Mouse (Mus musculus) olfactory bulb, adult 2 months (tissue): ENCODE data around the gene Wee2.

Experiments
- CTCF ChIP-seq: fragments of 200-500 bp; IDR thresholded peaks from 2 replicates; pipeline ENCODE4 v1.5.1; 2012; ENCODE audit warnings: low read depth, mild to moderate bottlenecking, low read length, moderate library complexity; ENCODE audit not compliant: insufficient read depth
- POLR2A ChIP-seq: fragments of 200-500 bp; IDR thresholded peaks from 2 replicates; pipeline ENCODE4 v1.6.1; 2012; ENCODE audit warnings: mild to moderate bottlenecking, low read depth, low read length, moderate library complexity; ENCODE audit not compliant: insufficient read depth

DNA sequence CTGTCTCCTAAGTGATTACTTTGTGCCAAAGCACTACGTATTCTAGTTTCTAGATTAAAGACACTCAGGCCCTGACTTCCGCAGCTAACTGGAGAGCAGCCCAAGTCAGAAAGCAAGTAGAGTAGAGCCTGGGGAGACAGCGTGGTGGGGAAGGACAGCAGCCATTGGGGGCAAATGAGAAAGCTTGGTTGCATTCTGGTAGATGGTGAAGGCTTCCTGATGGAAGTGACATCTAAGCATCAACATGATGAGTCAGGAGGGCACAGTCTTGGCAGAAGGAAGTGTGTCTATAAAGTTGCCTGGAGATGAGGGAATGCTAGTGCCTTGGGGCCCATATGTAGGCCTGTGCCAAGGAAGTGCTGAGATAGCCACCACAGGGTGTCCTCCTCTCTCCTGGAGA, 25.3 kb upstream of the Wee2 start:
- TF ChIP-seq POLR2A (no peak), CTCF (no peak)
